Mouse (Mus musculus) lung, postnatal 0 days (tissue): ENCODE measurements around the gene Ccnd1. TPM values are rescaled to one million over a fixed set of nuclear protein-coding genes. Genes with fewer than 3 reads are reported as not detected.
"Not testable (repeated sequence)": the region's sequence is repeated elsewhere in the genome, so short reads cannot be mapped to it uniquely, and the experiment has no call there.

Source experiments
- ATAC-seq: fragments of 200-750 bp; cut with Nextera tagmentation; 2 replicates; pipeline ENCODE4 v1.8.0; 2017; ENCODE audit warnings: moderate library complexity
- DNase-seq: peaks from one replicate; pipeline ENCODE4 v3.0.0-alpha.2; 2016; ENCODE audit warnings: low spot score
- H3K27ac ChIP-seq: fragments of 300-500 bp; sonication (generic); 2 replicates; pipeline ENCODE4 v1.5.1; 2014; ENCODE audit warnings: antibody characterized with exemption, mild to moderate bottlenecking, low read length, mixed read lengths
- H3K27me3 ChIP-seq: fragments of 300-500 bp; sonication (generic); replicated peaks from 2 replicates; pipeline ENCODE4 v1.6.1; 2014; ENCODE audit warnings: low read length, mixed read lengths; ENCODE audit not compliant: insufficient read depth
- H3K36me3 ChIP-seq: fragments of 300-500 bp; sonication (generic); 2 replicates; pipeline ENCODE4 v1.6.1; 2014; ENCODE audit warnings: low read length, mixed read lengths; ENCODE audit not compliant: insufficient read depth
- H3K4me1 ChIP-seq: fragments of 300-500 bp; sonication (generic); 2 replicates; pipeline ENCODE4 v1.6.1; 2014; ENCODE audit warnings: antibody characterized with exemption, low read depth, low read length, mixed read lengths; ENCODE audit not compliant: insufficient read depth
- H3K4me2 ChIP-seq: fragments of 300-500 bp; sonication (generic); replicated peaks from 2 replicates; pipeline ENCODE4 v1.6.1; 2014; ENCODE audit warnings: low read depth, mild to moderate bottlenecking, low read length, moderate library complexity, mixed read lengths
- H3K4me3 ChIP-seq: fragments of 300-500 bp; sonication (generic); 2 replicates; pipeline ENCODE4 v1.5.1; 2014; ENCODE audit warnings: low read depth, low read length
- H3K9ac ChIP-seq: fragments of 300-500 bp; sonication (generic); replicated peaks from 2 replicates; pipeline ENCODE4 v1.6.1; 2014; ENCODE audit warnings: low read depth, mild to moderate bottlenecking
- H3K9me3 ChIP-seq: fragments of 300-500 bp; sonication (generic); 2 replicates; pipeline ENCODE4 v1.6.1; 2016; ENCODE audit warnings: low read length, mixed read lengths
- CTCF ChIP-seq: IDR thresholded peaks from 2 replicates; pipeline ENCODE4 v1.5.1; 2016; ENCODE audit warnings: antibody characterized with exemption, mild to moderate bottlenecking
- EP300 ChIP-seq: IDR thresholded peaks from 2 replicates; pipeline ENCODE4 v1.6.1; 2016; ENCODE audit warnings: antibody characterized with exemption, mild to moderate bottlenecking, control low read depth
- WGBS: fragments of 180-500 bp; shearing (Covaris S2); extraction: QIAGEN DNeasy Blood & Tissue Kit; methylation state at CpG from one replicate; pipeline ENCODE4 v1.1.7; 2014; 5-methylcytosine and 5-hydroxymethylcytosine counted together
- polyA plus RNA-seq: library from polyadenylated mRNA; unstranded; fragments of >200 nt; fragmentation: Nextera tagmentation; extraction: Ambion mirVana; gene quantifications from 2 replicates; pipeline ENCODE4 v1.2.1, GENCODE M21; 2015

Gene Ccnd1
- polyA plus RNA-seq, 1 experiment from 2014 or later, result 68.4 TPM

DNA sequence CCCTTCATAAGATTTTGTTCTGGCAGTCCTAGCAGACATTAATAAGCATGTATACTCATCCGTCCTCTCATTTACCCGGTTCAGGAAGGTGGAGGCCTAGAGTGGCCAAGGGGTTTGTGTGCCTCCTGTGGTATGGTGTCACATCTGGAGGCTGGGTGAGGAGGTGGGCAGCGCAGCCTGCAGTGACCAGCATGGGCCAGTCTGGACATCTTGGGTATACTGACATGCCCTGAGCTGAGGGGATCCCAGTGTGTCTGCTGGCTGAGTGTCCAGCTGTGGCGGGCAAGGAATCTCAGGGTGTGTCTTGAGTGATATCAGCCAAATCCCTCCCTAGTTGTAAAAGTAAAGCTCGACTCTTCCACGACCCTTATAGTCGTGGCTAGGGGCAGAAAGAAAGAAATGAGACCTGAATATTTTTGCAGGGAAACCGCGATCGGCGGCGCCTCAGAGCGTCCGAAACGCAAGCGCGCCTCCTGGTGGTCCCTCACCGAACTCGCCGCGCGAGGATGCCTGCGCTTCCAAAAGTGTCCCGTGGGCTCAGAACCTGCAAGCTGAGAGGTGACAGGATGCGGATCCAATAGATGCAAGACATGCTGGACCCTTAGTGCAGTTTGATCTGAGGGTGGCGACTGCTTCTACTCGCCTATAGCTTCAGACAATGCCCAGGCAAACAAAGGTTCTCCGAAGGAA is 32.9 kb downstream of the Ccnd1 start:
- H3K9me3 ChIP-seq, result no peaks in the 10 kb centered on the region

DNA sequence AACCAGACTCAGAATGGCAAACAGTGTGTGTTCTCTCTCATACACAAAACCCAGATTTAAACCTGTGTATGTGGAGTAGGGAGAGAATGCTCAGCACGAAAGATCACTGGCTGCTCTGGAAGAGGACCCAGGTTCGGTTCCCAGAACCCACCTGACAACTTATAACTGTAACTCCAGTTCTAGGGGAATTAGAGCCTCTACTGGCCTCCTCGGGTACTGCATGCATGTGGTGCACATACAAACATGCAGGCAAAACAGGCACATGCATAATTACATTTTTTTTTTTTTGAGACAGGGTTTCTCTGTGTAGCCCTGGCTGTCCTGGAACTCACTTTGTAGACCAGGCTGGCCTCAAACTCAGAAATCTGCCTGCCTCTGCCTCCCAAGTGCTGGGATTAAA is 34.2 kb downstream of the Ccnd1 start:
- H3K4me2 ChIP-seq, DNase-seq, ATAC-seq, H3K4me1 ChIP-seq, H3K27me3 ChIP-seq, H3K9me3 ChIP-seq, H3K9ac ChIP-seq, H3K36me3 ChIP-seq, H3K4me3 ChIP-seq, H3K27ac ChIP-seq: not testable (repeated sequence)
- peak; percentile 36 for TF ChIP-seq CTCF
- WGBS, result 90% methylated on average over 3 of the region's 3 CpGs

More for the DNA sequence above, 32.9 kb downstream of the Ccnd1 start:
- no peak overlapping the region for H3K4me3 ChIP-seq
- no peak overlapping the region for H3K9ac ChIP-seq
- no peaks in the 10 kb centered on the region for H3K36me3 ChIP-seq
- 11% methylated on average over 28 of the region's 28 CpGs for WGBS
- H3K27ac ChIP-seq, result no peak overlapping the region
- H3K27me3 ChIP-seq, result no peaks in the 10 kb centered on the region
- peak; percentile 86 for TF ChIP-seq CTCF
- no peak for TF ChIP-seq EP300
- DNase-seq (peak; percentile 68), ATAC-seq (peak; percentile 46)
- H3K4me2 ChIP-seq, result no peak overlapping the region
- H3K4me1 ChIP-seq, result no peaks in the 10 kb centered on the region

DNA sequence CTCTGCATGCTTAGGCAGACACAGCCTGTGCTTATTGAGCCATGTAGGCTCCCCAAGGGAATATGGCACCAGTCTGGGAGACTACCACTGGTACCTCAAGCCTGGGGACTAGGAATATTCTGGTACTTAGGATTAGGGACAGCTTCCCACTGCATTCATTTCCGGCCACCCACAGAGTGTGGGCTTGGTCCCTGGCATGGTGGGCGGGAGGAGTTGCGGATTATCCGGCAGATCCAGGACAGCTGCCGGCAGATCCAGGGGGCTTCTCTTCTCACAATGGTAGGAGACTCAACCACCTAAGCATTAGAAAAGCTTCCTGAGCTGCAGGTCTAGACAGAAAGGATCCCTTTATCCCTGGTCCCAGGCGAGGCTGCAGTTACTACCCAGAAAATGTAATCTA is 41.2 kb downstream of the Ccnd1 start:
- H3K4me2 ChIP-seq, result no peak overlapping the region
- H3K27ac ChIP-seq, result no peak overlapping the region
- no peaks in the 10 kb centered on the region for H3K9me3 ChIP-seq
- ATAC-seq (no peak), DNase-seq (no peak)
- H3K36me3 ChIP-seq, result no peaks in the 10 kb centered on the region
- no peak overlapping the region for H3K9ac ChIP-seq
- peaks cover 51% of the 10 kb centered on the region for H3K27me3 ChIP-seq
- 65% methylated on average over 6 of the region's 6 CpGs for WGBS
- no peak overlapping the region for H3K4me3 ChIP-seq
- no peak for TF ChIP-seq CTCF
- TF ChIP-seq EP300, result no peak
- peaks cover 14% of the 10 kb centered on the region; the same call in 1 of the 2 replicates for H3K4me1 ChIP-seq

DNA sequence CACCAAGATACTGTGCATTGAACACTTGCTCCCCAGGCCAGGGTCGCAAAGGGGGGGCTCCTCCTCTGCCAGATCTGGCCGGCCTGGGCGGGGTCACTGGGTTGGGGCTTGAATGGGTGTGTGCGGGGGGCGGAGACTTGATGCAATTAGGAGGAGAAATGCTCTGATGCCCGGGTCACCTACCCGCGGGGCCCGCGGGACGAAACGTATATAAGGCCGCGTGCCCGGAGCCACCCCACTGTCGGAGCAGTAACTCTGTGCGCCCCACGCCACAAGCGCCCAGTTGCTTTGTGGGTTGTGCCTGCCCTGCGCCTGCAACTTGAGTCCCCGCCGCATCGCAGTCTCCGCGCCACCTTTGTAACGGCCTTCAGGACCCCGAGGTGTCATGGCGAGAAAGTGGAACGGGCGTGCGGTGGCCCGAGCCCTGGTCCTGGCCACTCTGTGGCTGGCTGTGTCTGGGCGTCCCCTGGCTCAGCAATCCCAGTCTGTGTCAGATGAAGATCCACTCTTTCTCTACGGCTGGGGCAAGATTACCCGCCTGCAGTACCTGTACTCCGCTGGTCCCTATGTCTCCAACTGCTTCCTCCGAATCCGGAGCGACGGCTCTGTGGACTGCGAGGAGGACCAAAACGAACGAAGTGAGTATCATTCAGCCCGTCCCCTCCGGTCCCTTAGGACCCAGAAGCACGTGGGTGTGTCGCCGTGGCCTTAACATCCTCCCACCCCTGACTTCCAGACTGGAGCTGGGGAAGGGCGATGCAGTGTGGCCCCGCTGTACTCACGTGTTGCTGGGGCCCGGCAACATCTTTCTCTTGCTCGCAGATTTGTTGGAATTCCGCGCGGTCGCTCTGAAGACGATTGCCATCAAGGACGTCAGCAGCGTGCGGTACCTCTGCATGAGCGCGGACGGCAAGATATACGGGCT is 43.2 kb downstream of the Ccnd1 start, which contains the start of gene Fgf15:
Fgf15 (plus strand) TSS at position 238 of the 925 bp plus-strand sequence.
- Histone ChIP-seq H3K9me3 (no peaks in the 10 kb centered on the region), H3K27me3 (peaks cover 51% of the 10 kb centered on the region), H3K4me3 (peak within 1 kb of the TSS; percentile 33), H3K4me1 (peaks cover 14% of the 10 kb centered on the region; the same call in 1 of the 2 replicates), H3K27ac (no peak within 1 kb of the TSS), H3K36me3 (no peaks in the 10 kb centered on the region), H3K9ac (no peak within 1 kb of the TSS), H3K4me2 (peak within 1 kb of the TSS; percentile 61)
- ATAC-seq, result no peak
- no peak for TF ChIP-seq EP300
- TF ChIP-seq CTCF, result no peak
- peak; percentile 6 for DNase-seq
- WGBS, result 1% methylated on average over 65 of the region's 65 CpGs

DNA sequence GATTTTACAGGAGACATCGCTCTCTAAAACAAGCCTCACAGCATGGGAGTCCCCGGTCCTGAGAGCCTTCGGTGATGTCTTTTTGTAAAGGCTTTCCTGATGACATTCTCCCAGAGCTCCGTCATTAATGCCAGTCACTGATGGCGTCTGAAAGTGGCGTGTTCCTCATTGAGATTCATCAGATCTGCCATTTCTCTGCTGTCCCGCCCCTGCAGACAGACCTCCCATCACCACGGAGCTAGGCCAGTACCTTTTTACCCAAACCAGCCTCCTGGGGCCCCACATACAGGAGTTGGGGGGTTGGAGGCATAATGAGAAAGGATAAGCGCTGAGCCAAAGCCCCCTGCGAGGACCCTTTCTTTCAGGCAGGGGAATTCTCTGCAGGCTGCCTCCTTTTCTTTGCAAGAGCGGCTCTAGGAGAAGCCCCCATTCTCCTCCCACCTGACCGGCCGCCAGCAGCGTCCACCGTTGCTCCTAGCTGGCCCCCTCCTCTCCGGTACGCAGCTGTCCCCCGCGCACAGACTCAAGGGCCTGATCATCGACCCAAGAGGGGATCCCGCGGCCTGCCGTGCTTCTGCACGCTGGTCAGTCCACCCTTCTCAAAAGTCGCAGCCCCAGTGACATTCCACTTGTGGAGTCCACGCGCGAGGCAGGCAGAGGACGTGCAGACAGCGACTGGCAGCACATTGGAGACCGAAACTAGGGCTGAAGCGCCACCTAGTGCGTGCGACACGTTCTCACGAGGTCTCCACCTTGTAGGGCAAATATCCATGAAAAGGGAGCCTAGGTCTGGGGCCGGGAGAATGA is 44.2 kb downstream of the Ccnd1 start:
- Histone ChIP-seq H3K4me1 (peaks cover 14% of the 10 kb centered on the region; the same call in 1 of the 2 replicates), H3K27me3 (peaks cover 51% of the 10 kb centered on the region), H3K4me3 (peak overlapping the region; percentile 33), H3K36me3 (no peaks in the 10 kb centered on the region), H3K9ac (no peak overlapping the region), H3K9me3 (no peaks in the 10 kb centered on the region), H3K4me2 (peak overlapping the region; percentile 61), H3K27ac (no peak overlapping the region)
- peak; percentile 82 for ATAC-seq
- DNase-seq, result peak; percentile 83
- under 1% methylated on average over 34 of the region's 37 CpGs for WGBS
- no peak for TF ChIP-seq EP300
- peak; percentile 90 for TF ChIP-seq CTCF
